Mouse (Mus musculus) forebrain, postnatal 0 days (tissue): ENCODE data around the gene Rgl3. TPM values are rescaled to one million over a fixed set of nuclear protein-coding genes. Genes with fewer than 3 reads are reported as not detected.

Experiments used
- ATAC-seq: fragments of 200-750 bp; cut with Nextera tagmentation; 2 replicates; pipeline ENCODE4 v1.8.0; 2017; ENCODE audit warnings: mild to moderate bottlenecking, moderate library complexity
- DNase-seq: peaks from one replicate; pipeline ENCODE4 v3.0.0-alpha.2; 2015
- H3K27ac ChIP-seq: fragments of 300-500 bp; sonication (generic); 2 replicates; pipeline ENCODE4 v1.5.1; 2014; ENCODE audit warnings: low read depth, mild to moderate bottlenecking, antibody characterized with exemption, low read length, moderate library complexity, mixed read lengths
- H3K27me3 ChIP-seq: fragments of 300-500 bp; sonication (generic); 2 replicates; pipeline ENCODE4 v1.6.1; 2014; ENCODE audit warnings: mild to moderate bottlenecking, low read length, mixed read lengths; ENCODE audit not compliant: insufficient read depth
- H3K36me3 ChIP-seq: fragments of 300-500 bp; sonication (generic); 2 replicates; pipeline ENCODE4 v1.6.1; 2014; ENCODE audit warnings: mild to moderate bottlenecking, moderate library complexity; ENCODE audit not compliant: insufficient read depth
- H3K4me1 ChIP-seq: fragments of 300-500 bp; sonication (generic); 2 replicates; pipeline ENCODE4 v1.6.1; 2014; ENCODE audit warnings: antibody characterized with exemption; ENCODE audit not compliant: insufficient read depth
- H3K4me2 ChIP-seq: fragments of 300-500 bp; sonication (generic); 2 replicates; pipeline ENCODE4 v1.6.1; 2014; ENCODE audit warnings: low read depth, mild to moderate bottlenecking, moderate library complexity
- H3K4me3 ChIP-seq: fragments of 300-500 bp; sonication (generic); 2 replicates; pipeline ENCODE4 v1.5.1; 2014; ENCODE audit warnings: low read depth, low read length, mixed read lengths
- H3K9ac ChIP-seq: fragments of 300-500 bp; sonication (generic); 2 replicates; pipeline ENCODE4 v1.6.1; 2014; ENCODE audit warnings: mild to moderate bottlenecking
- H3K9me3 ChIP-seq: fragments of 300-500 bp; sonication (generic); 2 replicates; pipeline ENCODE4 v1.6.1; 2016; ENCODE audit warnings: low read length
- CTCF ChIP-seq: sonication (generic); IDR thresholded peaks from 2 replicates; pipeline ENCODE4 v1.5.1; 2016; ENCODE audit warnings: antibody characterized with exemption, control low read depth, low read depth
- WGBS: fragments of 180-500 bp; shearing (Covaris S2); extraction: QIAGEN DNeasy Blood & Tissue Kit; methylation state at CpG from one replicate; pipeline ENCODE4 v1.1.7; 2014; 5-methylcytosine and 5-hydroxymethylcytosine counted together
- polyA plus RNA-seq: library from polyadenylated mRNA; unstranded; fragments of >200 nt; fragmentation: Nextera tagmentation; extraction: Ambion mirVana; gene quantifications from 2 replicates; pipeline ENCODE4 v1.2.1, GENCODE M21; 2015
- total RNA-seq: library from RNA; depleted of rRNA; stranded (reverse); fragments of >200 nt; gene quantifications from 2 replicates; pipeline ENCODE4 v1.2.3, GENCODE M21; 2014

The Rgl3 gene
- total and polyA plus RNA-seq, 2 experiments from 2014 or later: 0.24 to 1.0 TPM

- DNase-seq (no peak), ATAC-seq (no peak)
- Histone ChIP-seq H3K27me3 (no peaks in the 10 kb centered on the region), H3K9ac (no peak overlapping the region), H3K4me3 (no peak overlapping the region), H3K36me3 (peaks cover 20% of the 10 kb centered on the region), H3K4me2 (no peak overlapping the region), H3K27ac (no peak overlapping the region), H3K4me1 (peaks cover 2% of the 10 kb centered on the region; the same call in 1 of the 2 replicates), H3K9me3 (no peaks in the 10 kb centered on the region)
- TF ChIP-seq CTCF: no peak
- 61% methylated on average over 6 of the region's 6 CpGs for WGBS
Measured at GRCm38 (mm10) chr9:21948790-21949189, 40.5 kb downstream of the Rgl3 start.

GRCm38 (mm10) chr9:21948146-21948545 lies 41.1 kb downstream of the Rgl3 start:
- Histone ChIP-seq H3K4me2 (no peak overlapping the region), H3K27ac (no peak overlapping the region), H3K4me3 (no peak overlapping the region), H3K9me3 (no peaks in the 10 kb centered on the region), H3K27me3 (no peaks in the 10 kb centered on the region), H3K4me1 (no peaks in the 10 kb centered on the region), H3K9ac (no peak overlapping the region), H3K36me3 (peaks cover 20% of the 10 kb centered on the region)
- 70% methylated on average over 8 of the region's 8 CpGs for WGBS
- no peak for TF ChIP-seq CTCF
- no peak for ATAC-seq
- no peak for DNase-seq

- Histone ChIP-seq H3K4me2 (no peak overlapping the region), H3K9me3 (no peaks in the 10 kb centered on the region), H3K36me3 (peaks cover 20% of the 10 kb centered on the region), H3K4me3 (no peak overlapping the region), H3K27me3 (no peaks in the 10 kb centered on the region), H3K9ac (no peak overlapping the region), H3K27ac (no peak overlapping the region), H3K4me1 (no peaks in the 10 kb centered on the region)
- WGBS: 12% methylated on average over 27 of the region's 28 CpGs
- no peak for TF ChIP-seq CTCF
- ATAC-seq (no peak; the same call in 1 of the 2 replicates), DNase-seq (no peak)
Measured at GRCm38 (mm10) chr9:21947540-21948130, 41.6 kb downstream of the Rgl3 start.

GRCm38 (mm10) chr9:21944267-21944666 lies 45.0 kb downstream of the Rgl3 start:
- Histone ChIP-seq H3K9me3 (no peaks in the 10 kb centered on the region), H3K4me3 (no peak overlapping the region), H3K36me3 (peaks cover 39% of the 10 kb centered on the region), H3K4me2 (no peak overlapping the region), H3K9ac (no peak overlapping the region), H3K27ac (no peak overlapping the region), H3K4me1 (no peaks in the 10 kb centered on the region), H3K27me3 (no peaks in the 10 kb centered on the region)
- DNase-seq (no peak), ATAC-seq (no peak)
- 29% methylated on average over 23 of the region's 23 CpGs for WGBS
- no peak for TF ChIP-seq CTCF

- ATAC-seq (no peak), DNase-seq (no peak)
- peaks cover 42% of the 10 kb centered on the region for H3K36me3 ChIP-seq
- no peaks in the 10 kb centered on the region for H3K4me1 ChIP-seq
- H3K4me3 ChIP-seq: no peak overlapping the region
- H3K27ac ChIP-seq: no peak overlapping the region
- no peaks in the 10 kb centered on the region for H3K9me3 ChIP-seq
- no peaks in the 10 kb centered on the region for H3K27me3 ChIP-seq
- no peak overlapping the region for H3K4me2 ChIP-seq
- TF ChIP-seq CTCF: no peak
- WGBS: 64% methylated on average over 12 of the region's 12 CpGs
- no peak overlapping the region for H3K9ac ChIP-seq
Measured at GRCm38 (mm10) chr9:21943638-21944037, 45.6 kb downstream of the Rgl3 start.

- Histone ChIP-seq H3K9me3 (no peaks in the 10 kb centered on the region), H3K9ac (no peak overlapping the region), H3K4me2 (no peak overlapping the region), H3K27ac (no peak overlapping the region), H3K36me3 (peaks cover 40% of the 10 kb centered on the region), H3K4me3 (no peak overlapping the region), H3K27me3 (no peaks in the 10 kb centered on the region), H3K4me1 (peaks cover 5% of the 10 kb centered on the region; the same call in 1 of the 2 replicates)
- 85% methylated on average over 12 of the region's 12 CpGs for WGBS
- no peak for TF ChIP-seq CTCF
- no peak for ATAC-seq
- DNase-seq: no peak
Measured at GRCm38 (mm10) chr9:21943046-21943445, 46.2 kb downstream of the Rgl3 start.

GRCm38 (mm10) chr9:21938234-21938855 lies 50.9 kb downstream of the Rgl3 start:
- H3K27ac ChIP-seq: no peak overlapping the region
- H3K4me3 ChIP-seq: peak overlapping the region; percentile 82
- WGBS: 75% methylated on average over 4 of the region's 4 CpGs
- H3K9me3 ChIP-seq: no peaks in the 10 kb centered on the region
- no peaks in the 10 kb centered on the region for H3K27me3 ChIP-seq
- H3K4me1 ChIP-seq: peaks cover 11% of the 10 kb centered on the region; the same call in 1 of the 2 replicates
- H3K4me2 ChIP-seq: peak overlapping the region; percentile 69
- H3K36me3 ChIP-seq: peaks cover 22% of the 10 kb centered on the region
- ATAC-seq (no peak), DNase-seq (no peak)
- 0 out of 2 replicates have a peak overlapping the region, but pooled peaks have one; percentile 87 for H3K9ac ChIP-seq
- TF ChIP-seq CTCF: no peak
